Mouse (Mus musculus): Measurements from ENCODE around the gene Agtpbp1. TPM values are rescaled to one million over a fixed set of nuclear protein-coding genes. Genes with fewer than 3 reads are reported as not detected.
"Not testable (repeated sequence)": the region's sequence is repeated elsewhere in the genome, so short reads cannot be mapped to it uniquely, and the experiment has no call there.

Gene Agtpbp1
- 10 to 100 TPM; 35.8 to 41.9 TPM for total RNA-seq (2021)
- long read RNA-seq, experiment 1, full-length matches to known transcripts, result 6 of 16 reads
- long read RNA-seq, experiment 1, partial matches to known transcripts, result 5 of 16 reads
- long read RNA-seq, experiment 1, other reads (novel, unspliced or antisense), result 5 of 16 reads
- long read RNA-seq, experiment 2, partial matches to known transcripts, result 1 of 5 reads
- long read RNA-seq, experiment 2, other reads (novel, unspliced or antisense), result 4 of 5 reads

DNA sequence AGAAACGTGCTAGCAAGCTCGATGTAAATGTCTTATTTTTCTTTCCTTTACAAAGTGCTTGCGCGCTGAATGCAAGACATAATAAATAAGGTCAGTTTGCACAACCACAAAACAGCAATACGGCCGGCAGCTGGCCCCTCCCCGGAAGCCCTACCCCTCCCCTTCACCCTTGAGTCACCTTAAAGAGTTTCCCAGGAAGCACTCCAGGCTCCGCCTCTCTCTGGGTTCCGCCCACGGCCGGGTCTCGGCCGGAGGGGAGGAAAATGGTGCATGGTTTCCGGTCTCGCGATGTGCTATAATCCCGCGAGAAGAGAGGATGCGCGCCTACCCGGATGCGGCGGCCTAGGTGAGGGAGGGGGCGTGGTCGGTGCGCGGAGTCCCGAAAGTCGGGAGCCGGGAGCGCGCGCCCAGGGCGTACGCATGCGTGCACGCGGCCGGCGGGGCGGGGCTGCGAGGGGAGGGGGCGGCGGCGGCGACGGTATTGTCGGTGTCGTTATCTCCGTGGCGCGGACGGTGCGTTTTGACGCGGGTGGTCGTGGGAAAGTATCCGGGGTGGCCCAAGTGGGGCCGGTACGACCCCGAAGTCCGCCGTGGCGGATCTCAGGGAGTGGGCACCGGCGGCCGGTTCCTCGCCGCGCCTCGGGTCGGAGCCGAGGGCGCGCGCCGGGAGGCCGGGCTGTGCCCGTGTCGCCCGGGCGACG, at the start of gene Agtpbp1, which contains the start of gene Naa35:
Gene Agtpbp1, minus strand, starts transcription at position 281 of the 701 bp plus-strand sequence.
Gene Naa35, plus strand, starts transcription at position 313 of the 701 bp plus-strand sequence.
- DNase-seq, result peak; percentile 100

DNA sequence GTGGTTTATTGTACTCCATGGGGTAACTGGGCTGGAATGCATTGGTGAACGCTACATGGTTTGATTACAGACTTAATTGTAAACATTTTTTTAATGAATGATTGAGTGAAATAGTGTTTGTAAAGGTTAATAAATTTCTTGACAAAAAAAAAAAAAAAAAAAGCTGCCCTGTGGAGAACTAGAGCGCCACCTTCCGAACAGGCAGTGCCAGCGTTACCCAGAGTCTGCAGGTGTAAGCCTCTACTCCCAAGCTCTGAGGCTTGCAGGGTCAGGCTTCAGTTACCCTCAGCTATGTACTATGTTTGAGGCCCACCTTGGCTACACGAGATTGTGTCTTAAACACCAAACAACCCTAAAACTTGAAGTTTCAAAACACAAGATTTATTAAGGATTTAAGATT, 49.6 kb upstream of the Agtpbp1 start:
- no peak for DNase-seq

DNA sequence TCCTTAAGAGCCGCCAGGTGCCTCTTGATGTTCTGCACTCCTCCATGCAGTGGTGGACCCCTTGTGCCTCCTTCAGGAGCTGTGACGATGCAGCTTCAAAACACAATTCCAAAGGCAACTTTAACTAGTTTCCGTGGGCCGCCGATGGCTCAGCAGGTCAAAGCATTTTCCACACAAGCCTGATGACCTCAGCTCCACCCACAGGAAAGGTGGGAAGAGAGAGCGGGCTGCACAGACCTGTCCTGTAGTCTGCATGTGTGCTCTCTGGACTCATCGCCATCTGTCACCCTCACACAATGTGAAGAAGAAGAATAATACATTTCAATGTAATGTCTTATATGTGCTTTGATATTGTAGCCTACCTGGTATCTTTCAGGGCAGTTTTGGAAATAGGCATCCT, 41.7 kb upstream of the Agtpbp1 start:
- no peak for DNase-seq

DNA sequence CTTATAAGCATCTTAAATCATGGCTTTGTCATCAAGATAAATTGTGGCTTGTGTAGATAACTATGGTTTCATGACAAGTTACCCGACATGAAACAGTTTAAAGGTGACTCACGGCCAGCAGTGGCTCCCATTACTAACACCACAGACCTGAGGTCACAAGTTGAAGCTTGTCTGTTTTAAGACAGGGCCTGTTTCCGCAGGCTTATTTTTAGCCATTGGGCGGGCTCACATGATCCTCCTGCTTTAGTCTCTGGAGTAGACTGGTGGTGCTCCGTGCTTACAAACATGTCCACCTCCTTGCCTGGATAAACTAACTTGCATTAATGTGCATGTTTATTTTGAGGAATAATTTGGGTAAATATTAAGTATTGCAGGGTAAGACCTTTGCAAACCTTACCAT, 39.9 kb upstream of the Agtpbp1 start:
- DNase-seq, result no peak

DNA sequence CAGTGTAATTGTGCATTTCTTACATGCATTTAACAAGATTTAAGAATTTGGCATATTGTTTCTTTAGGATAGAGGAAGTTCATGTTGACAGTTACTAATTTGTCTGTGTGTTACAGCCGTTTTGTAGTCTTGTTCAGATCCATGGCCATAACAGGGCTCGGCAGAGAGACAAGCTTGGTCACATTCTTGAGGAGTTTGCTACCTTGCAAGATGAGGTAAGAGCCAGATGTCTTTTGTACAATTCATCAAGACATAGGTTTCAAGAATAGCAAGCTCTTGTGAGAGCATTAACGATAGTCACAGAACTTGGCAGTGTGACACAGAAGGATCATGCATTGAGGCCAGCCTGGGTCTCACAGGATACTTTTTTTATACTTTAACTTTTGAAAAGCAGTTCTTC, 39.4 kb upstream of the Agtpbp1 start:
- no peak for DNase-seq

DNA sequence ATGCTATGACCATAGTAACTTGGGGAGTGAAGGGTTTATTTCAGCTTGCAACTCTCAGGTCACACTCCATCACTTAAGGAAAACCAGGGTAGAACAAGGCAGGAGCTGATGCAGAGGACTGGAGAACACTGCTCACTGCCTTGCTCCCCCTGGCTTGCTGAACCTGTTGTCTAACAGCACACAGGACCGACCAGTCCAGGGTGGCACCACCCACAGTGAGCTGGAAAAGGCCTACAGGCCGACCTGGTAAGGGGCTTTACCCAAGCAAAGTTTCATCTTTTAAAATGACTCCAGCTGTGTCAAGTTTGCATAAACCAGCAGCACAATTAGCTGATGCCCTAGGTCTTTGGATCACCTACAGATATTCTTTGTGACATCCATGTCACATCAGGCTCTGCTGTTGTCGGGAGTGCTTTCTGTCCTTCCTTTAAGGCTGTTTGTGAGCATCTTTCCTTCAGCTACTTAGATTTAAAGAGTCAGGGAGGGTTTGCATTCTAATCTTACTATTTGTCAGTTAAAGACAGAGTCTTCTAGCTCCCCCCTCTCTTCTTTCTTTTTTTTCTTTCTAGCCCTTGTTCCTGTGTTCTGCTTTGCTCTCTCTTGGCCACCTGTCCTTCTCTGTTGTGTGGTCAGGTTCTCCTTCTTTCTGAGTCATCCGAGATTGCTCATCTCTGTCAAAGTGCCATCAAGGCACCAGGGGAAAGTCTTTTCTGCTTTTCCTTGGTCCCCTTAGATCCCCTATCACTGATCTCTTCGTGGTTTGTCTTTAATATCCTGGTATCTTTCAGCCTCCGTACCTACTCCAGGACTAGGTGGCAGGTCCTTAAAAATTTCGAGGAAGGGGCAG, 36.8 kb upstream of the Agtpbp1 start:
- no peak for DNase-seq

DNA sequence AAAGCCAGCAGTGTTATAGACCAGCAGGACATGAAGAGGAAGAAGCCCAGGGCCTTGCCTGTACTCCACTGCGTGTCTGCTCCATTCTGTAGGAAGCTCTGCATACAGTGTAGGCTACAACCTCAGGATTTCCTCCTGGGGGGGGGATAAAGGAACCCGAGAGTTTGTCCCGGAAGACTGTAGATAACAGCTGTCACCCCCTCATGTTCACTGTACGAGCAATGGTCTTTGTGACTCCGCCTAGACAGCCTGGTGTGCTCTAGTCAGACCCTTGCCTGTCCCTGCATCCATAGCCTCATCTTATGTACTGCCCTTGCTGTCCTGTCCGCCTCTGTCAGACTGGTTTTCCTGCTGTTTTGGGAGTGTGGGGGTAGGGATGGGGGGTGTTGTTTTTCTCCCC, 33.4 kb upstream of the Agtpbp1 start:
- DNase-seq, result no peak

DNA sequence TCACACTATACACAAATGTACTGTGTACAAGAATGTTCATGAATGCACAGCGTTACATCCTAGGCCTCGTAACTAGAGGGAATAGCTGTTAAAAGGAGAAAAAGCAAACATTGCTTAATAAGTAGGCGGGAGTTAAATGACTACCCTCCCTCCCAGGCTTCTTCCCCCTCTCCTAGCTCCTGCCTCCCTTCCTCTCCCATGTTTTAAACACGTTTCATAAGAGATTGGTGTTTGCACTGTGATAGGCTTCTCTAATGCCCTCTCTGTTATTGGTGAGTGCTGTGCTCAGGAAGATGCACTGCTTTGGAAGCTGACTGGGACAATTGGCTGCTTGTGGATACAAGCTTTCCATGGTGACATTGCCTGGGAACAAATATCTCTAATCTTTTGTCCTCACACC, 30.5 kb upstream of the Agtpbp1 start:
- DNase-seq, result no peak

DNA sequence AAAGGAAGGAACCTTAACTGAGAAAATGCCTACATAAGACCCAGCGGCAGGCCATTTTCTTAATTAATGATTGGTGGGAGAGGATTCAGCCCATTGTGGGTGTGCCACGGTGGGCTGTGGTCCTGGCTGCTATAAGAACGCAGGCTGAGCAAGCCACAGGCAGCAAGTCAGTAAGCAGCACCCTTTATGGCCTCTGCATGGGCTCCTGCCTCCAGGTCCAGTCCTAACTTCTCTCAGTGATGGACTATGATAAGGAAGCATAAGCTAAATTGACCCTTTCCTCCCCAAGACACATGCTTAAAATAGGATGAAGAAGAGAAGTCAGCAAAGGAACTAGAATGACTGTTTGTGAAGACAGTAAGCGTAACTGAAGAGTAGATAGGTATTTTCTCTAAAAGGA, 30.1 kb upstream of the Agtpbp1 start:
- no peak for DNase-seq

DNA sequence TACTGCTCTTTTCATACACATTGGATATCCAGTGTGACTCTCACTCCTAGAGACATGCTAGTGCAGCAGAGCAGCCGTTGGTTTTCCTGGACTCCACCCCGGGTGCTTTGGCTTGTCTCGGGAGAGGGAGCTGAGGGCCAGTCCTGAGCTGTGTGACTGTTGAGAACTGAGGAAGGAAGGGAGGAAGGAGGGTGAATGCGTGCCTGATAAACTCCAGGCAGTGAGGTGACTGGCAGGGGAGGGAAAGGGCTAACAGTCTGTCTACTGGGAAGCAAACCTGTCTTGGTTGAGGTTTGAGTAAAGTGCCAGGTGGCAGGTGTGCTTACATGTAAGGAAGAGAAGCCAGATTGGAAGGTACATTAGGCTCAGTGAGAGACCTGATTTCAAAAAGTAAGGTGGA, 28.8 kb upstream of the Agtpbp1 start:
- no peak for DNase-seq

DNA sequence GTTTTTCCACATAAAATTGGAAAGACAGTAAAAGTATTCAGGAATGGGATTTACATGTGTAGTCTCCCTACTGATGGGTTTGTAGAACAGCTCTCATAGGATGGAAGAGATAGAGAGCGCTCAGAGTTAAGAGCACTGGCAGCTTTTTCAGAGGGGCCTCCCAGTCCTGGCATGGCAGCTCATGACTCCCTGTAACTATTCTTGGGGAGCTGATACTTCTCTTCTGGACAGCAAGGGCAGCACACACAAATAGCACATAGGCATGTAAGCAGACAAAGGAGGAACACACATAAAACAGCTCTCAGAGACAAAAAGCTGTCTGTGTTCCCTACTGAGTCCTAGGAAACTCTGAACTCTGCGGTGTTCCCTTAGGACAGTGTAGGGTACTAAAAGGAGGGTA, 25.4 kb upstream of the Agtpbp1 start:
- no peak for DNase-seq

DNA sequence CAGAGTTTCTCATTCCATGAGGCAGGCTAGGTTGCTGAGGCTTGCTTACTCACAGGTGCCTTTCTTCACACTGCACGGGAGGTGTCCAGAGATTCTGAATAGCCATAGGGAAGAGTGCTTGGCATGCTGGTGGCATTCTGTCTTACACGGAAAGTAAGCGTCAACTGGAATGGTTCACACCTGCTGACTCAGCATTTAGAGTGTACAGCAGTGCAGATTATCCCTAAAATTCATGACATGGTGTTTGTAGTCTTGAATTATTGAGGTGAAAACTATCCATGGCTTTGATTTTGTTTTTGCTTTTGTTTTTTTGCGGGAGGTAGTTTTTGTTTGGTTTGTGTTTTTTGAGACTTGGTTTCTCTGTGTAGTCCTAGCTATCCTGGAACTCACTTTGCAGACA, 24.9 kb upstream of the Agtpbp1 start:
- DNase-seq, result no peak

DNA sequence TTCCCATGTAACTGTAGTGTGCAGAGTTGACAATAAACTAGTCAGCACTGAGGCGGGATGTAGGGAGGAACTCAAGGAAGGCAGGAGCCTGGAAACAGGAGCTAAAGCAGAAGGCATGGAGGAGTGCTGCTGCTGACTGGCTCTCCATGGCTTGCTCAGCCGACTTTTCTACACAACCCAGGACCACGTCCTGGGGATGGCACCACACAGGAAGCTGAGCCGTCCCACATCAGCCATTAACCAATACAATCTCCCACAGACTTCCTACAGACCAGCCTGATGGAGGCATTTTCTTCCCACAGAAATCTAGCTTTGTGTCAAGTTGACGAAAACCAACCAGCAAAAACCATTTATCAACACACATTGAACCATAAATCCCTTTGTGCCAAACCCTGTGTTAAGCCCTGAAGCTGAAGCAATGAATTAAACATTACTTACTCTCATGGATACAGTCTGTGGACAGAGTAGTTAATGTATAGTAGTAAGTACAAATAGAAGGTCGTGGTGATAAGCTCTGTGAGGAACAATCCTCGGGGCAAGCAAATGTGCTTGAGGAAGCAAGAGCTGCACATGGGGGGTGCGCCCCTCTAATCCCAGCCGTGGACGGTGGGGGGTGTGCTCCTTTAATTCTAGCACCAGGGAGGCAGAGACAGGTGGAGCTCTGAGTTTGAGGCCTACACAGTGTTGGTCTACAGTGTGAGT, 20.3 kb upstream of the Agtpbp1 start:
- DNase-seq, result no peak

DNA sequence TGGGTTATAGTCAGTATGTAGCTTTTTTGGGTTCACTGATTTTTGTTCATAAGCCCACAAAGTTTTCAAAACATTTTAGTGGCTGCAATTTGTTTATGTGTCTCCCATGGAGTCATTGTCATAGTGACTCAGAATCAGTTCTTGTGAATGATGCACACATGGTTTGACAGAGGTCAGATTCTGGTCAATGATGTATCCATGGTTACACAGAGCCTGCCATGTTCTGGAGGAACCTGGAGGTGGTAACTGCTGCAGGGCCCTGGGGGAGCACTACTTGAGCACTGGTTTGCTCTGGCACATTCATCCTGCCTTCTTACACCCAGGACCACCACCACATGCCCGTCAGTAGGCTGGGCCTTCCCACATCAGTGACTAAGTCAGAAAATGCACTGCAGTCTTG, 19.5 kb upstream of the Agtpbp1 start:
- no peak for DNase-seq

DNA sequence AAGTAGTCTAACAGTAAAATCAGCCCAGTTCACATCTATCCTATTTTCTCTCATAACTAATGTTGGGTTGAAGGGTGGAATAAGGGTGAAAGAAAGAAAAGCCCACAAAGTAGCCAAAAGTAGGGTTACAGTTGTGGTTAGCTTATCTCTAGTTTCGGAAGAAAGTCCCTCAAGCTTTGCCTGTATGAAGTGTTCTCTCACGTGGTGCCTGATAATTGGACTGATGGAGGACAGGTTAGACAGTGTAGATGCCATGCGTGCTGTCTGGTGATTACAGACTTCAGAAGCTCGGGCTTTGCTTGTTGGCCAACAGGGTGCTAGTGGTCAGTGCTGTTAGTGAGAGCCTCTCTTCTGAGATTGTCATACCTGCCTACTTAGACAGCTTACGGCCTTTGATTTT, 18.1 kb upstream of the Agtpbp1 start:
- no peak for DNase-seq

DNA sequence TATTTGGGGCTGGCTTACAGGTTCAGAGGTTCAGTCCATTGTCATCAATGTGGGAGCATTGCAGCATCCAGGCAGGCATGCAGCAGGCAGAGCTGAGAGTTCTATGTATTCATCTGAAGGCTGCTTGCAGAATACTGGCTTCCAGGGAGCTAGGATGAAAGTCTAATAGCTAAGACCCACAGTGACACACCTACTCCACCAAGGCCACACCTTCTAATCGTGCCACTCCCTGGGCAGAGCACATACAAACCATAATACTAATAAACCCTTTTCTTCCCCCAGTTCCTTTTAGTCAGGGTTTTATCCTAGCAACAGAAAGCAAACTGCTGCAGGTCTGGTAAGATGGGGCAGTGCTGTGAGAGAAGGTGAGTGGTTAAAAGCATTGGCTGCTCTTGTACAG, 7.6 kb upstream of the Agtpbp1 start:
- no peak for DNase-seq

DNA sequence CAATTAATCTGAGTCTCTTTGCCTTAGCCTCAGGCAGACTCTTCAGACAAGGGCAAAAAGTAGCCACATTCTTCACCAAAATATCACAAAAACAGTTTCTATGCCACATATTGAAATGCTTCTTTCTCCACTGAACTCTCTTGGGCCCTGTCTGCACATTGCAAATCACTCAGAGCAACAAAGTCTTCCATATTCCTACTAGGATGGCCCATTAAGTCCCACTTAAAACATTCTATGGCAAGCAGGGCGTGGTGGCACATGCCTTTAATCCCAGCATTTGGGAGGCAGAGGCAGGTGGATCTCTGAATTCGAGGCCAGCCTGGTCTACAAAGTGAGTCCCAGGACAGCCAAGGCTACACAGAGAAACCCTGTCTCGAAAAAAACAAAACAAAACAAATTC, 7.0 kb upstream of the Agtpbp1 start:
- not testable (repeated sequence) for DNase-seq

DNA sequence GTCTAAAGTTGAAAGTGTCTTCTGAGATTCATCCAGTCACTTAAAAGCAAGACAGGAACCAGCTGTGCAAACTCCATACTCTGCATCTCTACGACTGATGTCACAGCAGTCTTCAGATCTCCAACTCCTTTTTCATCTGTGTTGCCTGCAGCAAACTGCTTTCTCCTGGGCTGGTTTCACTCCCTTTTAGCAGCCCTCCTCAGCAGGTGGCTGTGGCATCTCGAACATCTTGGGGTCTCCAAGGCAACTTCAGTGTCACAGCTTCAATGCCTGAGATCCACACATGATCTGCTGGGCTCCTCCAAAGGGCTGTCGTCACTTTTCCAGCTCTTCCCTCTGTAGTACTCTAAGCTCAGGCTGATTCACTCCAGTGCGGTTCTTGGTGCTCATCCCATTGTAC, 5.7 kb upstream of the Agtpbp1 start:
- DNase-seq, result no peak

DNA sequence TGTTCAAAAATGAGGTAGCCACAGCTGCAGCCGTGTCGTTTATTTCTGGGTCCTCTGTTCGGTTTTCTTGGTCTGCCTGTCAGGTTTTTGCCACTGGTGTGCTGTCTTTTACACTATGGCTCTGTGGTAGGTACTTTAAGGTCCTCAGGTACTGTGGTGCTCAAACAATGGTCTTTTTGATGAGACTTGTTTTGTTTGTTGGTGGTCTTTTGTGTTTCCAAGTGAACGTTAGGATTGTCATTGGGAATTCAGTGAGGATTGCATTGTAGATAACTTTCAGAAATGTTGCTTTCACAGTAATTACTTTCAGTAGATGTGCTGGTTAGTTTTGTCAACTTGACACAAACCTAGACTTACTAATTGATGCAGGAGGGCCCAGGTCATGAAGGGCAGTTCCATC, 4.6 kb upstream of the Agtpbp1 start:
- DNase-seq, result no peak

DNA sequence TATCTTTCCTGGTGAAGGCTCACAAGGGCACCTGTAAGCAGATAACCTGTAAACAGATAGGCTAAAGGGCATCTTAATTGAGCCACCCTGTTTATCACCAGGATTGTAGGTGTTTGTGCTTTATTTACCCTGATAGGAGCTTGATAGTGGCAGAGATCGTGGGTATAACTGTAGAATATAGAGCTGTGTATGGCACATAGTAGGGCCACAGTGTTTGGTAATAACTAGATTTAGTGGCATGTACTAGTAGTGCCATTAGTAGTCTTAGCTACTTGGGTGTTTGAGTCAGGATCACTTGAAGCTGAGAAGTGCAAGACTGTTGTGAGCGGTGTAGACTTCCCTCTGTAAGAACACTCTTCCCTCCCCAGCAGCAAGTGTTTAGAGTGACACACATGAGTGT, 2.2 kb upstream of the Agtpbp1 start:
- DNase-seq, result no peak

DNA sequence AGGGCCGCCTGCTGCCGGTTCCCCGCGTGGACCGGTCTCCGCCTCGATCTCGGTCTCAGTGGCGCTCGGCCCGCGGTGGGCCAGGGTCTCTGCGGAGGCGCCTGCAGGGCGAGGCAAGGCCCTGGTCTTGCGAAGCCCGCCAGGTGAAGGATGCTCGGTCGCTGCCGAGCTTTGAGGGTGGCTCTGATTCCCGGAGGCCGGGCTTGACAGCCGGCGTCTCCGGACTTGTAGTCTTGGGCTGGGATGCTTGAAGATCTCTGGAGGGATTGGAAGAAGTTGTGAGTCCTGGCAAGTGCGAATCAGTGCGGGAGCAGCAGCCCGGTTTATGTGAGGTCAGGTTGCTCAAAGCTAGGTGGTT, 600 bp upstream of the Agtpbp1 start:
- DNase-seq, result no peak

DNA sequence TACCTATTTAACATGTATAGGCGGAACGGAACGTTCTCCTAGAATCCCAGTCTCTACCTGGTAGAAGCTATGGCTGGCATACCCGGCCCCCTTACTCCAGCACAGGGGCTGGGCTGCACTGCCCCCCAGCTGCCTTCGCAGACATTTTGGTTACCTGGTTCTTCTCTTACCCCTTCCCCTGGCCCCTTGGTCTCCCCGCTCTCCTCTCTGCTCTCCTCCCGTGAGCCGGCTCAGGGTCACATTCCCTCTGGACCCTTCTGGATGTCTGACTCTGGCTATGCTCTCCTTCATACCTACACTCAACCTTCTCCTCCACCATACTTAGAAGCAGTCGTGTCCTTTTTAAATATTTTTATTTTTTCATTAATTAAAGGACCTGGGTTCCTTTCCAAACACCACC, 546 bp downstream of the Agtpbp1 start:
- peak; percentile 53 to 55 for DNase-seq

DNA sequence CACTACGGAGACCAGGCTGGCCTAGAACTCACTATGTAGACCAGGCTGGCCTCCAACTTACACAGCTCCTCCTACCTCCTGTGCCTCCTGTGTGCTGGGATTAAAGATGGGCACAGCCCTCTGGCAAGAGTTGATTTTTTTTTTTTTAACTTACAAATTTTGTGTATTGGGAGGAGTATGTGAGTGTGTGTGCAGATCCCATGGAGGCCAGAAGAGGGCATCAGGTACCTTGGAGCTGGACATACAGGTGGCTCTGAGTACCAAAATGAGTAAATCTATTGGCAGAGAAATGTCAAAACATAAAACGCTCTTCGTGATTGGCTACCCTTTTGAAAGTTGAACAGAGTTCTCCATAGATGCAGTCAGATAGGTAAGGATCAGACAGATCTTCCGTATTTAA, 4.1 kb downstream of the Agtpbp1 start:
- no peak for DNase-seq

Measured in adrenal gland, postnatal 36 days (tissue).